Mouse (Mus musculus): ENCODE data around the gene Ccnl2.

DNA sequence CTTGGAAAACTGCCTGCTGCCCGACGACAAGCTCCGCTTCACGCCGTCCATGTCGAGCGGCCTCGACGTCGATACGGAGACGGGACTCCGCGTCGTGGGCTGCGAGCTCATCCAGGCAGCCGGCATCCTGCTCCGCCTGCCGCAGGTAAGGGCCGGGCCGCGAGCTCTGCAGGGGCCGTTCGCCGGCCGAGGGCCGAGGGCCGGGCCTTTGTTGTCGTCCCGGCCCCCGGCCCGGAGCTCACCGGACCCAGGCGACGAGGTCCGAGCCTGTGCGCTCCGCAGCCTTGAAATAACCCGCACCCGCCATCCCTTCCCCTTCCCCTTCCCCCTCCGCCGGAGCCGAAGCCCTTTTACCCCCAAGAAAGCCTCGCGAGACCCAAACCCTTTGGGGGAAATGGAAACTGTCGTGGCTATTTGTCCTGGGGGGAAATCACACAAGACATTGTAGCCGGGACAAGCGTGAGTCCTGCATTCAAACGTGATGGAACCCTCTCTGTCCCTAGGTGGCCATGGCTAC, 434 bp downstream of the Ccnl2 start:
- no peak for TF ChIP-seq CTCF (IDR thresholded peaks at IDR 0.05; ENCODE audit: control insufficient read depth, insufficient read depth, insufficient replicate concordance, low read depth, low read length)
- TF ChIP-seq POLR2A (IDR thresholded peaks at IDR 0.05; ENCODE audit: control insufficient read depth, low read depth, low read length), result no peak; the same call in 1 of the 2 replicates
